Mouse (Mus musculus): Measurements from ENCODE around the gene Vil1. TPM values are rescaled to one million over a fixed set of nuclear protein-coding genes. Genes with fewer than 3 reads are reported as not detected.

Vil1 gene
- total and polyA plus RNA-seq, 2 experiments from 2014 or later: 0.31 to 0.38 TPM

DNA sequence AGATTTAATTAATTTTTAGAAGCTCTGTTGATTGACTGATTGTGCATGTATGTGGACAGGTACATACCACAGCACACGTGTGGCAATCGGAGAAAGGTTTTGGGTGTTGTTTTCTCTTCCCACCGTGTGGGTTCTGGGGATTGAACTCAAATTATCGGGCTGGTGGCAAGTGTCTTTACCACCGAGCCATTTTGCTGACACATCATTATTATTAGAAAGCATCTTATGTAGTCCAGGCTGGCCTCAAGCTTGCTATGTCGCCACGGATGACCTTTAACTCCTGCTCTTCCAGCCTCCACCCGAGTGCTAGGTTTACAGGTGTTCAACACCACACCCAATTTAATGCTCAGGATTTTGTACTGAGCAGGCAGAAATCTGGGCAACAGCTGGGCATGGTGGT is 3.5 kb downstream of the Vil1 start:
- no peaks in the 10 kb centered on the region for H3K9me3 ChIP-seq (ENCODE audit: low read length)
- ATAC-seq (ENCODE audit: low FRiP score) (no peak), DNase-seq (ENCODE audit: low spot score) (no peak)
- no peak overlapping the region for H3K27ac ChIP-seq (ENCODE audit: low read depth, low read length)
- 86% methylated on average over 8 of the region's 8 CpGs for WGBS
- H3K4me3 ChIP-seq (ENCODE audit: low read depth, low read length): no peak overlapping the region
- no peak overlapping the region for H3K9ac ChIP-seq (replicated peaks; ENCODE audit: low read length, poor library complexity, severe bottlenecking)
- no peaks in the 10 kb centered on the region for H3K27me3 ChIP-seq (ENCODE audit: insufficient read depth, low read length)
- H3K4me2 ChIP-seq (ENCODE audit: low read depth, low read length, poor library complexity, severe bottlenecking): no peak overlapping the region
- no peaks in the 10 kb centered on the region for H3K4me1 ChIP-seq (ENCODE audit: insufficient read depth, low read length)
- no peaks in the 10 kb centered on the region for H3K36me3 ChIP-seq (ENCODE audit: insufficient read depth, low read length)
- TF ChIP-seq CTCF (IDR thresholded peaks at IDR 0.05): no peak

DNA sequence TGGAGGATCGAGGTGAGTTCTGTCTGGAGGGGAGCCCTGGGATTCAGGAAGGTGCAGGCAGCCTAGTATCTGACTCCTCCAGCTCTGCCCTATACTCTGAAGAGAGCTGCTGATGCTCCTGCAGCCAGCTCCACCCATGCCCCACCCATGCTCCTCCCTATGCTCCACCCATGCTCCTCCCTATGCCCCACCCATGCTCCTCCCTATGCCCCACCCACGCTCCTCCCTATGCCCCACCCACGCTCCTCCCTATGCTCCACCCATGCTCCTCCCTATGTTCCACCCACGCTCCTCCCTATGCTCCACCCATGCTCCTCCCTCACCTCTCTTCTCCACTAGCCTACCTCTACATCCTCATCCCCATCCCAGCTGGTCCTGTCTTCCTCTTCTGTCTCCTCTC is 6.0 kb downstream of the Vil1 start:
- ATAC-seq (ENCODE audit: low FRiP score): no peak
- WGBS: 56% methylated on average over 3 of the region's 4 CpGs
- no peaks in the 10 kb centered on the region for H3K9me3 ChIP-seq (ENCODE audit: low read length)

DNA sequence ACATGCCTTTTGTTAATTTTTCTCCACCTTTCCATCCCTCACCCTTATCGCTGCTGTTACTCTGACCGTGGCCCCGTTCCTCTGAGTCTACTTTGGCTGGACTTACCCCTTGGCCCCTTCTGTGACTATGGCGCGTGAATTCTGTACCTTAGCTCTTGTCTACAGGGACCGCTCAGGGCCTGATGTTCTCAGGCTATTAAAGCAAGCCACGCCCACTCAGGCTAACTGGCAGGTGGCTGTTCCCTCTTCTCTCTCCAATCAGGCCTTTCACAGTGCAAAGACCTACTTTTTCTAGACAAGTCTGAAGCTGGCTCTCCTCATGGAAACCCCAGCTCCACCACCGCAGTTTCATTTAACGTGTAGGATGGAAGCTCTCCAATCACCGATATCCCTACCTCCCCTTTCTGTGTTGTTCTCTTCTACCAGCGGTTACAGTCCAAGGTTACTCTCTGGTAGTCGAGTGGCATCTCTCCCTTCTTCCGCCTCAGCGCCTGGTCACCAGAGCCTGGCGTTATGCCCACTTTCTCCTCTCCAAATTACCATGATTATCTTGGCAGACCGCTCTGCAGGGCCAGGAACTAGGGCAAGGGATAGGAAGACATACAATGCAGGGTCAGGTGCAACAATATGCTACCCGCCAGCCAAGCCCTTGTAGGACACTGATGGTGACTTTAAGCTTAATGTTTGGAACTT is 9.7 kb downstream of the Vil1 start:
- DNase-seq (ENCODE audit: low spot score) (no peak), ATAC-seq (ENCODE audit: low FRiP score) (no peak)
- H3K9ac ChIP-seq (replicated peaks; ENCODE audit: low read length, poor library complexity, severe bottlenecking): no peak overlapping the region
- 82% methylated on average over 17 of the region's 17 CpGs for WGBS
- no peak overlapping the region for H3K4me3 ChIP-seq (ENCODE audit: low read depth, low read length)
- no peaks in the 10 kb centered on the region for H3K27me3 ChIP-seq (ENCODE audit: insufficient read depth, low read length)
- H3K4me1 ChIP-seq (ENCODE audit: insufficient read depth, low read length): no peaks in the 10 kb centered on the region
- no peaks in the 10 kb centered on the region for H3K36me3 ChIP-seq (ENCODE audit: insufficient read depth, low read length)
- H3K9me3 ChIP-seq (ENCODE audit: low read length): no peaks in the 10 kb centered on the region
- no peak for TF ChIP-seq CTCF (IDR thresholded peaks at IDR 0.05)
- H3K27ac ChIP-seq (ENCODE audit: low read depth, low read length): no peak overlapping the region
- no peak overlapping the region for H3K4me2 ChIP-seq (ENCODE audit: low read depth, low read length, poor library complexity, severe bottlenecking)

More for the DNA sequence above, 6.0 kb downstream of the Vil1 start:
- Histone ChIP-seq H3K4me2 (ENCODE audit: low read depth, low read length, poor library complexity, severe bottlenecking) (no peak overlapping the region), H3K36me3 (ENCODE audit: insufficient read depth, low read length) (no peaks in the 10 kb centered on the region), H3K27ac (ENCODE audit: low read depth, low read length) (no peak overlapping the region), H3K4me3 (ENCODE audit: low read depth, low read length) (no peak overlapping the region), H3K27me3 (ENCODE audit: insufficient read depth, low read length) (no peaks in the 10 kb centered on the region), H3K4me1 (ENCODE audit: insufficient read depth, low read length) (no peaks in the 10 kb centered on the region), H3K9ac (replicated peaks; ENCODE audit: low read length, poor library complexity, severe bottlenecking) (no peak overlapping the region)
- no peak for DNase-seq (ENCODE audit: low spot score)
- no peak for TF ChIP-seq CTCF (IDR thresholded peaks at IDR 0.05)

DNA sequence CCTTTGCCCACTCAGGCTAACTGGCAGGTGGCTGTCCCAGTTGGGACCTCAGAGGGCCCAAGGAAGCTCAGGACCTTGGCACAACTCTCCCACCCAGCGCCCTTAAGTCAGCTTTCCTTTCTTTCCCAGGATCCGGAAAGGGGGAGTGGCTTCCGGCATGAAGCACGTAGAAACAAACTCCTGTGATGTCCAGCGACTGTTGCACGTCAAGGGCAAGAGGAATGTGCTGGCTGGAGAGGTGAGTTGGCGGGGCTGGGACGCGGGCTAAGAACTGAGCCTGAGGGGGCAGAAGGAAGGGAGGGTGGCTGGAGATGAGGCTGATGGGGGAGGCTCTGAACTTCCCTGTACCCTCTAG is 10.2 kb downstream of the Vil1 start:
- no peaks in the 10 kb centered on the region for H3K27me3 ChIP-seq (ENCODE audit: insufficient read depth, low read length)
- TF ChIP-seq CTCF (IDR thresholded peaks at IDR 0.05): no peak
- no peaks in the 10 kb centered on the region for H3K4me1 ChIP-seq (ENCODE audit: insufficient read depth, low read length)
- H3K27ac ChIP-seq (ENCODE audit: low read depth, low read length): no peak overlapping the region
- H3K9ac ChIP-seq (replicated peaks; ENCODE audit: low read length, poor library complexity, severe bottlenecking): no peak overlapping the region
- H3K4me3 ChIP-seq (ENCODE audit: low read depth, low read length): no peak overlapping the region
- no peaks in the 10 kb centered on the region for H3K36me3 ChIP-seq (ENCODE audit: insufficient read depth, low read length)
- 62% methylated on average over 9 of the region's 9 CpGs for WGBS
- ATAC-seq (ENCODE audit: low FRiP score) (no peak), DNase-seq (ENCODE audit: low spot score) (no peak)
- no peak overlapping the region for H3K4me2 ChIP-seq (ENCODE audit: low read depth, low read length, poor library complexity, severe bottlenecking)
- no peaks in the 10 kb centered on the region for H3K9me3 ChIP-seq (ENCODE audit: low read length)

DNA sequence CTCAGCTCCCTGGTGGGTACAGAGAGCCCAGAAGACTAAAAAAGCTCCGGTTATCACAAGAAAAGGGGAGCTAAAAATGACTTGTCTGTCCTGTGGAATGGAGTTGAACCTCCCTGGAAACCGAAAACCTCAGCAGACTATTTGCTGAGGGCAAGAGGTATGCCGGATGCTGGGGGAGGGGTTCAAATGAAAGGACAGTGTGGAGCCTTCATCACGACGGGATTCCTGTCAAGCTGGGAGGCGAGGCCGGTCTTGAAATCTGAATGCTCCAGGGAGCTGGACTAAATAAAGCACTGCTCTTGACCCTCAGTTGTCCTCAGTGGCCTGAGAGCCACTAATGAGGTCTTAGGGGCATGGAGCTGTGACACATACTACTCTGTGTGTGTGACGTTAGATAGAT is 14.0 kb downstream of the Vil1 start:
- Histone ChIP-seq H3K4me1 (ENCODE audit: insufficient read depth, low read length) (no peaks in the 10 kb centered on the region), H3K9me3 (ENCODE audit: low read length) (no peaks in the 10 kb centered on the region), H3K27me3 (ENCODE audit: insufficient read depth, low read length) (no peaks in the 10 kb centered on the region), H3K36me3 (ENCODE audit: insufficient read depth, low read length) (no peaks in the 10 kb centered on the region), H3K4me2 (ENCODE audit: low read depth, low read length, poor library complexity, severe bottlenecking) (no peak overlapping the region), H3K9ac (replicated peaks; ENCODE audit: low read length, poor library complexity, severe bottlenecking) (no peak overlapping the region), H3K27ac (ENCODE audit: low read depth, low read length) (no peak overlapping the region), H3K4me3 (ENCODE audit: low read depth, low read length) (no peak overlapping the region)
- DNase-seq (ENCODE audit: low spot score) (no peak), ATAC-seq (ENCODE audit: low FRiP score) (no peak)
- WGBS: 39% methylated on average over 8 of the region's 8 CpGs
- no peak for TF ChIP-seq CTCF (IDR thresholded peaks at IDR 0.05)

DNA sequence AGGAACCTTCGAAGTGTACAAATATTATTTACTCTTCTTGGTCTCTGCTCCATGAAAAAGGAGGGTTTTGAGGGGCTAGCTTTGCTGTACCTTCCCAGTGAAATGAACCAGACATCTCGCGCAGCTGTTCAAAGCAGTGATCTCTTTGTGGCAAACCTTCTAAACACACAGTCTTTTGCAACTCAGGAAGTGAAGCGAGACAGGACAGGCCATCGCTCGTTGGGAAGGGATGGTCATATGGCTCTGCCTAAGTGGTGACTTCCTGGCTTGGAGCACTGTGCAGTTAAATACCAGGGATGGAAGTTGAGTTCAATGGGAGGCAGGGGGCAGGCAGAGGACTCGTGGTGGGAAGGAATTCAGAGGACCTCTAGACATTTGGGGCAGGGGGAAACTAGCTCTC is 16.7 kb downstream of the Vil1 start:
- Histone ChIP-seq H3K4me2 (ENCODE audit: low read depth, low read length, poor library complexity, severe bottlenecking) (no peak overlapping the region), H3K36me3 (ENCODE audit: insufficient read depth, low read length) (no peaks in the 10 kb centered on the region), H3K4me3 (ENCODE audit: low read depth, low read length) (no peak overlapping the region), H3K9ac (replicated peaks; ENCODE audit: low read length, poor library complexity, severe bottlenecking) (no peak overlapping the region), H3K27ac (ENCODE audit: low read depth, low read length) (no peak overlapping the region), H3K4me1 (ENCODE audit: insufficient read depth, low read length) (no peaks in the 10 kb centered on the region), H3K9me3 (ENCODE audit: low read length) (no peaks in the 10 kb centered on the region), H3K27me3 (ENCODE audit: insufficient read depth, low read length) (no peaks in the 10 kb centered on the region)
- DNase-seq (ENCODE audit: low spot score) (no peak), ATAC-seq (ENCODE audit: low FRiP score) (no peak)
- TF ChIP-seq CTCF (IDR thresholded peaks at IDR 0.05): no peak
- 79% methylated on average over 7 of the region's 7 CpGs for WGBS

Data from midbrain, postnatal 0 days (tissue).